Mouse (Mus musculus) right cerebral cortex, postnatal 10 days (tissue): ENCODE measurements at regions not wholly inside any gene's neighbourhood (a gene's known extent, or its start where the extent isn't known, plus 50 kb on each side); places are given as distances from the start of the nearest gene placed in this dataset.
"Not testable (repeated sequence)": the region's sequence is repeated elsewhere in the genome, so short reads cannot be mapped to it uniquely, and the experiment has no call there.

Experiments
- DNase-seq, 2 experiments: peaks; one replicate each; pipeline ENCODE4 v3.0.0; 2021; ENCODE audit warnings: low spot score in 2 of 2

DNA sequence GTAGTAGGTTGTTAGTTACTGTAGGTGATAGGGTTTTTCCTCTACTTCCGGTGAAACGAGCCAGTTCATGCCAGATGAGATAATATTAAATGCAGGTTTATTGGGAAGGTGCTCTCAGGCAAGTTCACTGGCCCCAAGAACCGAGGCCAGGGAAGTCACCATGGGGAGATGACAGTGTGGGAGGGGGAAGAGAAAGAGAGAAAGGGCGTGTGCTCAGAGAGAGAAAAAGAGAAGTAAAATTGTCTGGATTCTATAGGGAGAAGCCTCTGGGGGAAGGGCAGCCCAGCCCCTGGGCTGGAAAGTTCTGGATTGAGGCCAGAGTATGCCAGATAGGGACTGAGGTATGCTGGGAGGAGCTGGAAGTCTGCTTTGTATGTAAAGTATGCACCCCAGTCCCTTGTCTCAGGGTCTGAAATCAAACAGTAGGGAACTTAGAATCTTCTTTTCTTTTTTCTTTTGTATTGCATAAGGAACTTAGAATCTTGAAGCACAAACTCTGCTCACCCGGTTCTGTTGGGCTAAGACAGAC, 292.9 kb upstream of the Arglu1 start:
- no peak for DNase-seq

DNA sequence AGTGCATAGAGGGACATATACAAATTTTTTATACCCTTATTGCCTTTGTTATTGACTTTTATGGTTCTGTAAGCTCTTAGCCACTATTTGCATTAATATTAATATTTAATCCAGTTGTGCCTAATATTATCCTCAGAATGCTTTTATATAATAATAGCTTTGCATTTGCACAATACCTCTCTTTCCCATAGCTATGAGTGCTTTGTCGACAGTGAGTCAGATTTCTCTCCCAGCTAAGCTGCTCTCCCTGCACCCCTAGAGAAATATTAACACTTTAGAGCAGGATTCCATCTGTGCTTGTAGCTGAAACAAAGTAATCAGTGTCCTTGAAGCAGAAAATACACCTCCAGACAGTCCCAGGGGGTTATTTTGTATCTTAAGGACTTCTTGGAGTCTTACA, 288.6 kb upstream of the Arglu1 start:
- no peak for DNase-seq

DNA sequence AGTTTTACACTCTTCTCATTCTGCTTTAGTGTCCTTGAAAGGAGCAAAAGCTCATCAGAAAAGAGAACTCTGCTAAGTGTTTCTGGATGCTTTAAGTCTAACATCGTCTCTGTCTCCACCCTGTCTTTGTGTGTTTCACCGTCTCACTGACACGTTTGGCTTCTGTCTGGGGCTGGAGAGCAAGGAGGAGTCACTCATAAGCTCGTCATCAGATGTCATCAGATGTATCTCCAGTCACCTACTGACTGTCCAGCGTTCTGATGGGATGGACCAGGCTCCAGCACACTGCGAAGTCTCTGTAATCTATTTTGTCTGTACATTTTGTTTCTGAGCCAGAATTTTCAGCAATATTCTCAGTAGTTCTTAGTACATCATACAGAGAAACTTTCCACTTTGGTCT, 283.4 kb upstream of the Arglu1 start:
- DNase-seq = no peak

DNA sequence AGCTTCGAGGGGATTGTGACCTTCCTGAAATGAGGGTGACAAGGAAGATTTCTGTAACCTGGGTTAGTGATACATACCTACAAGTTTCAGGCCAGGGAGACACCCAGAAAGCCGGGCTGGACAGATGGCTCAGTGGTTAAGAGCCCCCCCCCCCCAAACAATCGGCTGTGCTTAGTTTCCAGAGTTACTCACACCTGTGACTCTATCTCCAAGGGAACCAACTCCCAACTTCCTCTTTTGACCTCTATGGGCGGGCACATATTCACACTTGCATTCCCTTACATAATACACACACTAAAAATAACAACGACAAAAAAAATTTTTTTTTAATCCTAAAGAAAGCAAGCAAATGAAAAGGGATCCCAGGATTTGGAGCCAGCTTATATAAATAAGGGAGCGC, 283.0 kb upstream of the Arglu1 start:
- no peak for DNase-seq

DNA sequence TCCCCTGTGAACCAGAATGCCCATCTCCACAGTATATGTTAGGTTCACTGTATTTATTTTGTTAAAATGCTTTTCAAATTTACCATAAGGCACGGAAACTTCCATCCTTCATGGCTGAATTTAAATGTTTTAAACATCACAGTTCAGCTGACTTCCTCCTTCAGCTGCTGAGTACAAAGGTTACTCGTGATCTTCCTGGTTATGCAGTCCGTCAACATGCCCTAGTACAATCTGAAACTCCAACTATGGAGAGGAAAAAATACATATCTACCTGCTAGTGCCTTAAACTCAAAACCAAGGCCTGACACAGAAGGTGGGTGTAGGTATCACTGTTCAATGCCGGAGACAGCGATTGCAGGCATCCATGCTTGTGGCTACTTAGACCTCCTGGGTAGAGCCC, 280.5 kb upstream of the Arglu1 start:
- DNase-seq = no peak

DNA sequence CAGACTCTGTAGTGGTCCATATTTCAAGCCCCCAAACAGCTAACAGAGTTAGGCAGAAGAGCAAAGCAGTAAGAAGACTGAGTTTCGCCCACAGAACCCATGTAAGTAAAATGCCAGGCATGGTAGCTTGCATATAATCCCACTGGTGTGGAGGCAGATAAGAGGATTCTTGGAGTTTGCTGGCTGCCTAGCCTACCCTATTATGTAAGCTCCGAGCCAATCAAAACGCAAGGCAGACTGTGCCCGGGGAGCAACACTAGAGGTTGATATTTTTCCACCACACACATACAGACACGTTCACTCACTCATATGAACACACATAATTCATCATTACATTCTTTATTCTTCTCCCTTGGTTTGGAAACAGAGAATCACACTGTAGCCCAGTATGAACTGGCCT, 280.0 kb upstream of the Arglu1 start:
- DNase-seq = no peak

DNA sequence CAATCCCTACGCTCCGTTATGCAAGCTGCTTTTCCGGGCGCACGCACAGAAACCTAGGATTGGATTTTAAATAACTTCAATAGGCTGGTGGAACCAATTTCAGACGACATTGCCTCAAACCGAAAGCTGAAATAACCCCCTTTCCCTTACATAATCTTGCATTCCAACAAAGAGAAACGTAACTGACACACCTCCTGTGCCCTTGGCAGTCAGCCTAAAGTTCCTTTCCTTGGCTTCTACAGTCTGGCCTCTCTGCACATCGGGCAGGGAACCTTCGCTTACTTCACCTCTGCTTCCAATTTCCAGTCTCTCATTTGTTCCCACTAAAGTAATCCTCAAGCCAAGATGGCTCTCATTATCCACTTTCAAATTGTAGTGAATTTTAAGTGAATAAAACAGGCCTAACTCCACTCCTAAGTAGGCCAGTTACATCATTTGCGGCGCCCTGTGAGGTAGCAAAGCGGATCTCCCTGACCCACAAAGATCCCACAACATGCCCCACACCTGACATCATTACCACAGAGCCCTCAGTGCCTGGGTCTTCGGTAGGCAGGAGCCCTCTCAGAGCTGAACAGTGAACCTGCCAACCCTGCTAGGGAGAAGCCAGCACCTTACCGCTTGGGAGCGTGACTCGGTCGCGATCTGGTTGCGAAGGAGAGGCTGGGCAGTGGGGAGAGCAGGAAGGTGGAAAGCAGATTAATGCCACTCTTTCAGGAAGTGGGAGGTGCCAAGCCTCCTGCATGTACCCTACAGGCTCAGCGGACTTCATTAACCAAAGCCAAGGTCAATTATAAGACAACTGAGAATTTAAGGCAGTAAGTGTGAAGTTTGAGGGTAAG, 279.0 kb upstream of the Arglu1 start:
- no peak for DNase-seq

DNA sequence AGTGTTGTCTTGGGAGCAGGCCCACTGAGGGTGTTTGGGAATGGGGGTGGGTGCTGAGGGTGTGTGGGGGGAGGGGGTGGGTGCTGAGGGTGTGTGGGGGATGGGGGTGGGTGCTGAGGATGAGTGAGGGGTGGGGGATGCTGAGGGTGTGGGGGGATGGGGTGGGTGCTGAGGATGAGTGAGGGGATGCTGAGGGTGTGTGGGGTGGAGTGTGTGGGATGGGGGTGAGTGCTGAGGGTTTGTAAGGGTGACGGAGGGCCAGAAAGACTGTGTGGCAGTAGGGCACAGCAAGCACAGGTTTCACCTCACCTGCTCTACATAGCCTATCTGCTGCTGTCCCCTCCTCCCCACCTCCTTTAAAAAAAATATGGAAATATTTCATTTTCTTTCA, 276.3 kb upstream of the Arglu1 start:
- DNase-seq = no peak

DNA sequence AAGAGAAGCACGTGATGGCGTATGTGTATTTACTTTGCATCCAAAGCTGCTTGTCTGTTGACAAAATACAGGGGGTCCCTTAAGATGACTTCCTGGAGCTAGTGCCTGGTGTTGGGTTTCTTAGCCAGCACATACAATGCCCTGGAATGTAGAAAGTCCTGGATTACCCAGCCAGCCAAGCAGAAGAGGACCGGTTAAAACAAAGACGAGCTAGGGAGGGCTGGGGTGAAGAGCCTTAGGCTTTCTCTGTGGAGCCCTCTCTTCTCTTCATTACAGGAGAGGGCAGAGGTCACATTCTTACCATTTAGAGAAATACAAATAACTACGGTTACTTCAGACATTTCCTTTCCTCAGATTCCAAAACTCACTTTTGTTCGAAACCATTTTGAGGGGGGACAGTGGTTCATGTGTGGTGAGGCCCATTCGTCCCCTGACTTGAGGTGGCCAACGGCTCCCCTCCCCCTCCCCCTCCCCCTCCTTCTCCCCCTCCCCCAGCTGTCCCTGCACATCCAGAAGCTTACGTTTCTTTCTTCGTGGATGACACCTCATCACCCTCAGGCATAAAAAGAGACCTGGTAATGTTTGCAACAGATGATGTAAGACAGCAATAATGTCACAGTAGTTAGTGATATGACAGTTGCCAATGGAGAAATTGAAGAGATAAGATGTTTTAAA, 275.8 kb upstream of the Arglu1 start:
- no peak for DNase-seq

DNA sequence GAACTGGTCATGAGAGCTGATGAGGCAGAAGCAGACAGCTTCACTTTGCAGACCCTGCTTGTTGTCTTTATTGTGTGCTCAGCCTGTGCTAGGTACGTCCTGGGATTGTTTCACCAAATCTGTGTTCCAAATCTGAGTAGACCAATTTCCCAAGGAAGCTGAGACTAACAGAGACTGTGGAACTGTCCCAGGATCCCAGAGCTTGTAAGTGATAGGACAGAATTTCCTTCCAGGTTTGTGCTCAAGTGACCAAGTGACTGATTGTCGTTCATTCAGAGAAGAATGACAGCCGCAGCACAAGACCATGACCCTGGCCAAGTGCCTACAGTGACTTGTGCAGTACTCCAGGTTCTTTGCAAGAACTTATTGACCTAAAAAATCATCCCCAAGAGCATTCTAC, 269.9 kb upstream of the Arglu1 start:
- DNase-seq = no peak

DNA sequence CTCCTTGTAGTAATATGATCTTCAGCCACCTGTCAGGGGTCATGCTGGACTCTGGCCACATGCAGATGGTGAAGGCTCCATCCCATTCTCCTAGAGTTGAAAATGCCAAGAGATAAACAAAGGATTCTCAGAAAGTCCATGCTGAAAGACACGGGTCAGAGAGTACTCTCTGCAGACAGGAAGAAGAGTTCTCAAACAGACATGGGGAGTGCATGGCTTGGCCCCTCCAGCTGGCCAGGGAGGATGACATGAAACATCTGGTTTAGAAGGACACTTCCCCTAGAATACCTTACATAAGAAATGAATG, 269.4 kb upstream of the Arglu1 start:
- DNase-seq = no peak

DNA sequence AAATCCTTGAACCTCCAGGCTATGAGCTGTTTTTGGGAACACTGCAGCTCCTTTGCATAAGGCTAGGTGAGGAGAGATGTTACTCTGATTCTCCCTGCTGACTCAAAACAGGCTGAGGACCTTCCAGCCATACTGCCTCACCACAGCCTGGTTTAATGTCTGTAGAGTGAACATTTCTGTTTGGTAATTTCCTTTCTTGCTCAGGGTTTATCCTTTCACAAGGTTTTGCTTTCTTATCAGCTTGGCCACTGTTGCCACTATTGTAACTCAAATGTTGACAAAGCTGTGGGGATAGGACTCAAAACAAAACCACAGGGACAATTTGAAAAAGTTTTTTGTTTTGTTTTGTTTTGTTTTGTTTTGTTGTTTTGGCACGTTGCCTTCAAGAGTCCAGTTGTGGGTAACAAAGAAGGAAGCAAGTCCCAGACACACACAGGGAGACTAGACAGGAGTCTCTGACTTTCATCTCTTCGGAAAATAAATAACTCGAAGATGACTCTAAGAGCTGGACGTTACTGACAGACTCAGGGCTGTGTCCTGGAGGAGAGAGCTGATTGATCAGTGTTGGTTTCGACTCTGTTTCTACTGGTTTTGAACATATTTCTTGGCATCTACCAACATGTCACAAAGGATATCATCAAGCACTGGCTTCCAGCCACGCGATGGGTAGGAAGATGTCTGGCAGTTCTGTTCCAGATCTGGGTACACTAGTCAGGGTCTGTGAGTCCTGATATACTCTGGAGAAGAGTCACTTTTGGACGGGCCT, 268.9 kb upstream of the Arglu1 start:
- no peak for DNase-seq

DNA sequence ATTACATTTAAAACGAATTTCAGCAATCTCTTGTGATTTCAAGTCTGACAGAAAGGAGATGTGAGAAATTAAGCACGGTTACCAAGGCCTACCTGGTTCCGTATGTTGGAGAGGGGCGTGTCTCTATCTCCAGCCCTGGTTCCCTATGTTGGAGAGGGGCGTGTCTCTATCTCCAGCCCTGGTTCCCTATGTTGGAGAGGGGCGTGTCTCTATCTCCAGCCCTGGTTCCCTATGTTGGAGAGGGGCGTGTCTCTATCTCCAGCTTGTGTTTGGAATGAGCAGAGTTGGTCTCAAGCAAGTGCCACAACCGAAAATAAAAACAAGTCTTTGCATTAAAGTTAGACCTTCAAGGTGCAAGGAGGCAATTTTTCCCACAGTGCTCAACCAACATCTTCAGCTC, 267.8 kb upstream of the Arglu1 start:
- not testable (repeated sequence) for DNase-seq

DNA sequence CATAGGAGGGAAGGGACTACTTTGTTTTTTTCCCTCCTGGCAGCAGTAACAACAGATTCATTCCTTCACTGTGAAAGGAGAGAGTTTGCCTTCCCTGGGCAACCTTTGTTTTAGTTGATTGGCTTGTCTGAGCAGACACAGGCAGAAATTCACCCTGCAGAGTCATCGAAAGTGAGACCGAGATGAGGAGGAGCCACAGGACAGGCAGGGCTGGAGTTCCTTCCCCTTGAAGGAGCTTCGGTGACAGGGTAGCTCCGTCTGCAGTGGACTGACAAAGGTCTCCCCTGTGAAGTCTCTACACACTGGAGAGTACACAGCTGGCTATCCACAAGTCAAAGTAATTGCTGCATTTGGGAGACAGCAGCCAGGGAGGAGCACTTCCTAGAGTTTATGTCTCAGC, 261.9 kb upstream of the Arglu1 start:
- no peak for DNase-seq

DNA sequence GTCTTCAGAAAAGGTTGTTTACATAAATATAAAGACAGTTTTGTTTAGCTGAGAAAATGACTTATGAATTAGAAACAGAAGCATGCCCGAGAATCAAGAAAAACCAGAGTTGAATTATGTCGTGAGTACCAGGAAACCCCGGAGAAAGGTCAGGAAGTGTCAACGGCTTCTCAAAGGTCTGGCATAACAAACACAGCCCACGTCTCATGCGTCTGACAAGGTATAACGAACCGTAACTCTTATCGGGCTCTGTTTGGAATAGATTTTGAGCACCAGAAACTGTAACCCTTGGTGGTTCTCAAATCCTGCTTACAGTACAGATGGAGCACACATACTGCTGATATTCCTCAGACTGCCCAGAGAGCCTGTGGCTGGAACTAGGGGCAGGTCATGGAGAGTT, 260.9 kb upstream of the Arglu1 start:
- DNase-seq = no peak

DNA sequence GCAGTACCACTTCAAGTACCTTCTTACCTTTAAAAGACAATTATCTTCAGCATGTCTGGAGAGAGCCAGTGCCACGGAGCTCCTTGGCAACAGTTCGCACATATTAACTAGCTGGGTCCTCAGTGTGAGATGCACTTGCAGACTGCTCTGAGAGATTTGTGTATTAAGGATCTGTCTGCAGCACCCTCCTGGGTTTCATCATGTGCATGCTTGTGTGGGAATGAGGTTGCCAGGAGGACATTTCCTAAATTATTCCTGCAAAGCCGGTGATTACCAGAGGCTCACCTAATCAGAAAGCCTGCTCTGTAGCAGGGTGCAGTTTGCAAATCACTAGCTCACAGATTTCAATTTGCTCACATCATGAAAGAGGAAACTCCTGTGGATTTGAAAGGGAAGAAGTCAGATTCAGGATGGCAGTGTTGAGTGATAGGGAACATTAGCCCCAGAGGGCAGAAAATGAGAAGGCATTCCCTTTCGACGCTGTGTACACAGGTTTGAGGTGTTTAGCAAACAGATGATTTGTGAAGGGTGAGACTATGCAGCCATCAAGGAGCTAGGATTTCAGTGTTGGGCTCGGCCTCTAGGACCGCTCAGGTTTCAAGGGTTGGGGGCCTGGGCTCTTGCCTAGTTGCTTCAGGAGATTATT, 257.3 kb upstream of the Arglu1 start:
- no peak for DNase-seq

DNA sequence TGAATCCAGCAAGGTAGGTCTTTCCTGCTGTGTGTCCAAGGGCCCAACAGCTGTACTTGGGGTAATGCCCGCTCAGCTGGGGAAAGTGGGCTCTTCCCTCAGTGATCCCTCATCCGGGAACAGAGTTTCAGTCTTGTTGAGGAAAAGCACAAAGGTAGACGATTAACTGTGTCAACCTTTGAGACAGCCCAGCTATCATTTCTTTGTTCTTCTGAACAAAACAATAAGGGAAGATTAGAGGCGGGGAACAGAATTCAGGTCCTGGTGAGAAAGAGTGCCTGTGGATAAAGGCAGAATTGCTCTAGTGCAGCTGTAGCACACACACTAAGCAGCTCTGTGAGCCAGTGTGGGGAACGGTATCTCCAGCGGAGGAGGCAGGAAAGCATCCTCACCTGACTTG, 252.7 kb upstream of the Arglu1 start:
- no peak for DNase-seq

DNA sequence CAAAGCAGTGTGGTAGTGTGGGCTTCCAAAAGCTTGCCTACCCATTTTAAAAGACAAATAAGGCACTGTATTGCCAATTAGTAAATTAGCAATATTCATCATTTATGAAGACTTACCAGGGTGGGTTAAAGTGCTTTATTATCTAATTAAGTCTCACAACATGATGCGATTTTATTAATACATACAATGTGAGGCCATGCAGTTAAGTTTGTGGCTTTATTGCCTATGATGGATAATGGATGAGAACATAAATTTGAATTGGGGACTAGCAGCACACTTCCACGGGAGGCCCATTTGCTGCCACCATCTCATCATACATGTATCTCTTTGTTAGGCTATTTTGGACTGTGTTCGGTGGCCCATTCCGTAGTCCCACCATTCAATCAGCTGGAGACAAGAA, 250.6 kb upstream of the Arglu1 start:
- DNase-seq = no peak

DNA sequence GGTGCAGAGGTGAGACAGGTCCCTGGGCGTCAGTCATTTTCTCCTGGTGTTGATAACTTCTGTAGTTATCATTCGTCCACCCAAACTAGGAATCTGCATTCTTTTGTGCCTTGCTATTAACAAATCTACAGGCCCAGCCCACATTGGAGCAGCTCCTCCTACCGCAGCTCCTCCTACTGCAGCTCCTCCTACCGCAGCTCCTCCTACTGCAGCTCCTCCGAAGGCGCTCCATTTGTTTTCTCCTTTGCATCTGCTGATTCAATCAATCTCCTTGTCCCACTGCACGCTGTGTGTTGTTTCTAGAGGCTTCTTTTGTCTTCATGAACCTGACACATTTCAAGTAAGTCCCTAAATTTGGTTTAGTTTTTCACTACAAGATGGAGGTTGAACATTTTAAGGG, 248.2 kb upstream of the Arglu1 start:
- no peak for DNase-seq

DNA sequence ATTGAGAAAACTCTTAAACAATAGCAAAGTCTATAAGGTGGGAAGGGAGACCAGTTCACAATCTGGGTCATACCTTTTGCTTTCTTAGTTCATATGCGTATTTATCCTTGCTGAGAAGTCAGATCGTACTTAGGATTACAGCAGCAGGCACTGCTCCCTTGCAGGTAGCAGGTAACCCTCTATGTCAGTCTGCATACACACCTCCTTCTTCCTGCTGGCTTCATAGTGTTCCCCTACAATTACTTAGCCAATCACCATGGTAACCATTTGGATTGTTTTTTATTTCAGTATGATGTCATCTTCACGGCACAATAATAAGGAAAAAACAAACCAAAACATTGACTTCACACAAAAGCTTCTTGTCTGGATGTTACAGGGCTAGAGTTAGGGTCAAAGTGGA, 242.1 kb upstream of the Arglu1 start:
- DNase-seq = no peak

DNA sequence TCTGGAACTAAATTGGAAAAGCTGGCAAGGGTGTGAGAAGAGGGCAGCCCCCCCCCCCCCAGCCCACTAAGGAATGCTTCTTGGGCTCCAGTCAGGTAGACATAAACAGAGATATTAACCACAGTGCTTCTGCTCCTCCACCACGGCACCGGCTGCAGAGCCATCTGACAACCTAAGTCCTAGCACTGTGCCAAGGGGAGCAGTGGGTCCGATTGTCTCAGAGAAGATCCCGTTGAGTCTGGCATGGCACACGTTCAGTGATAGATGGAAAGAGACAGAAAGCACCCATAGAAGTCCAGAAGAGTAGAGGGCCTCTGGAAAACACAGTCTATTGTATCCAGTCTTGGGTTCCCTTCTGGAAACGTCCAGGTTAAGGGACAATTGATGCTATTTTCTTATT, 241.4 kb upstream of the Arglu1 start:
- no peak for DNase-seq
